Mouse (Mus musculus): Measurements from ENCODE around the gene Cst3.
A peak's percentile ranks its signal among the peaks of the same experiment; 100 is the strongest.

Cst3 gene

GRCm38 (mm10) chr2:148875335-148875811 lies at the start of gene Cst3:
Gene Cst3, minus strand, starts transcription at chr2:148875692.
- peak; percentile 84 to 90 for DNase-seq (ENCODE audit: low spot score in 2 of 2)

DNA sequence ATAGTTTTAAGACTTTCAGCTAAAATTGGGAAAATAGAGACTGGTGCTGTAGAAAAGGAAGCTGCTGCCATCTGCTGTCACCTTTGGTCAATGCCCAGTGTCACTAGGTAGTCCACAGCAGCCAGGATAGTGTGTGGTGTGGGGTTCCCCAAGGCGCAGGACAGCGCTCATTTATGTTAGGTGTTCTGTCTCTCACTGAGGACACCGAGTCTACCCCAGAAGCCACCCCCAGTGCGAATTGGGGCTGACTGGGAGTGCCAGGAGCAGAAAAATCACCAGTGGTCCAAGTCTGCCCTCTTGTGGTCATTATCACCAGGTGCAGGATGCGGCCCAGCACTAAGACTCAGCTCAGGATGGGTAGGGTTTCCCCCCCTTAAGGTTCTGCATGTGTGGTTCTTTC lies 26.8 kb upstream of the Cst3 start:
- DNase-seq (ENCODE audit: low spot score in 2 of 2): peak; percentile 23 to 35

- DNase-seq (ENCODE audit: low spot score in 2 of 2): no peak
Observed at GRCm38 (mm10) chr2:148900305-148900704, 24.8 kb upstream of the Cst3 start.

GRCm38 (mm10) chr2:148896219-148896618 lies 20.7 kb upstream of the Cst3 start:
- no peak for DNase-seq (ENCODE audit: low spot score in 2 of 2)

DNA sequence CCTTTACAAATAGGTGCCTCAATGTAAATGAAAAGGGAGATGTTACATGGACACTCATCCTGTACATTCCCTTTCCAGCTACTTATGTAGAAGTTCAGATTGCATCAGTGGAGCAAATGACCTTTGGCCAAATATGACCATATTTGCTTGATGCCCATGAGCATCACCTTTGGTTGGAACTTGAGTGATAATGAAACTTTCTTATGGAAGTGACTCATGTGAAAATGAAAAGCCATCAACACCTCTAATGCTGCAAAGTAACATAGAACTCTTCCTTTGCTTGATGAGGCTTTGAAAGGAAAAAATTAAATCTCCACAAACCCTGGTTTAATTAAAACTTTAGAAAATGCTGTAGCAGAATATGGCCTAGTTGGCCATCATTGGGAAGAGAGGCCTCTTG lies 17.6 kb upstream of the Cst3 start:
- no peak for DNase-seq (ENCODE audit: low spot score in 2 of 2)

- DNase-seq (ENCODE audit: low spot score in 2 of 2): peak in 1 of 2 experiments; percentile 20
Observed at GRCm38 (mm10) chr2:148890021-148890851, 14.7 kb upstream of the Cst3 start.

- no peak for DNase-seq (ENCODE audit: low spot score in 2 of 2)
Observed at GRCm38 (mm10) chr2:148889331-148890010, 14.0 kb upstream of the Cst3 start.

GRCm38 (mm10) chr2:148888872-148889271 lies 13.4 kb upstream of the Cst3 start:
- DNase-seq (ENCODE audit: low spot score in 2 of 2): no peak

DNA sequence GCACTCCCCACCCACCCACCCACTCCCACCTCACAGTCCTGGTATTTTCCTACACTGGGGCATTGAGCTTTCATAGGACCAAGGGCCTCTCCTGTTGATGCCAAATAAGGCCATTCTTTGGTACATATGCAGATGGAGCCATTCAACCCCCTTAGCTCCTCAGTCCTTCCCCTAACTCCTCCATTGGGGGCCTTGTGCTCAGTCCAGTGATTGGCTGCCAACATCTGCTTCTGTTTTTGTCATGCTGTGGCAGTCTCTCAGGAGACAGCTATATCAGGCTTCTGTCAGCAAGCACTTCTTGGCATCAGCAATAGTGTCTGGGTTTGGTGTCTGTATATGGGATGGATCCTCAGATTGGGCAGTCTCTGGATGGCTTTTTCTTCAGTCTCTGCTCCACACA lies 9.2 kb upstream of the Cst3 start:
- no peak for DNase-seq (ENCODE audit: low spot score in 2 of 2)

DNA sequence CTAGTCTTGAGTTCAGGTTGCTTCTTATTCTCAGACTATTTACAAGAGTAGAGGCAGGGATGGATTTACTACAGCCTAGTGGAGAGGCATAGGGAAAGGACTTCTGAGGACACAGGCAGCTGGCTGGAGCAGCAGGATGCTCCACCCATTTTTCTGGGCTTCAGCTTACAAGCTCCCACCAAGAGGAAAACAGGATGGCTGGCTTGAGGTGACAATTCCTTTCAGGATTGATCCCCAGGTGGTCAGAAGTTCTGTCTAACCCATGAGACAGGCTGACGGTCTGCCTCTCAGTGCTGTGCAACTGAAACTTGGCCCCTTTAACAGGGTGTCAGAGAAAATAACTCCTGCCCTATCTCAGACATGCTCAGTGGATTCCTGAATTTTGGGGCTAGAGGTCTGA lies 3.7 kb upstream of the Cst3 start:
- DNase-seq (ENCODE audit: low spot score in 2 of 2): no peak

GRCm38 (mm10) chr2:148878641-148879130 lies 3.2 kb upstream of the Cst3 start:
- DNase-seq (ENCODE audit: low spot score in 2 of 2): no peak

DNA sequence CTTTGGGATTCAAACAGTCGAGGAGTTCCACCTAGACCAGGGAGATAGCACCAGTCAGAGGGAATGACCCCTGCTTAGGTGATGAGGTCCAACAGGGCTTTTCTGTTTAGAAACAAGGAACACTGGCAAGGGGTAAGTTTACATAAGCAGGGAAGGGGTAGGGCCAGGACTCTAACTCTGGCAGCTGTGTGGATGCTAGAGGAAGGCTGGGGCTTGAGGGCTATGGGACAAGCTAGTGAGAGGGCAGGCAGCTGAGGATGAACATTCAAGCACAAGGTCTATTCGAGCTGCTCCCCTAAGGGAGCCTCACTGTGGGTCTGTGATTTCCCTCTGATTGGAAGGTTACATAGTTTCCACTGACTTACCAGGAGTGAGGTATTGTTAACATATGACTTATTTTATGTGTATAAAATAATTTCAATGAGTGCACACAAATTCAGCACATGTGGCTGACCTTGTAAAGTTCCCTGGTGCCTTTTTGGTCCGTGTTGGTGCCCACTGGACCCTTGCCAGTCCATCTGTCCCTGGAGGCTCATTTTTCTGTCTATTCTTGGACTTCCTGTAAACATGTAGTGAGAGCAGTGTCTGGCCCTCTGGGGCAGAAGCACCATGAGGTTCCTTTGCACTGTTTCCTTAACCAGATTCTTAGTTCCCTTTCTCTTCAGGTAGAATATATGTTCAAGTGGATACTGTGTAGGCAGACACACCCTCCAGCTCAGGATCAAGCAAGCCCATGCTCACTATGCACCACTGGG lies 1.7 kb upstream of the Cst3 start:
- DNase-seq (ENCODE audit: low spot score in 2 of 2): peak in 1 of 2 experiments; percentile 13

- peak in 1 of 2 experiments; percentile 34 for DNase-seq (ENCODE audit: low spot score in 2 of 2)
Observed at GRCm38 (mm10) chr2:148874617-148875334, 716 bp downstream of the Cst3 start.

- no peak for DNase-seq (ENCODE audit: low spot score in 2 of 2)
Observed at GRCm38 (mm10) chr2:148874224-148874616, 1.3 kb downstream of the Cst3 start.

DNA sequence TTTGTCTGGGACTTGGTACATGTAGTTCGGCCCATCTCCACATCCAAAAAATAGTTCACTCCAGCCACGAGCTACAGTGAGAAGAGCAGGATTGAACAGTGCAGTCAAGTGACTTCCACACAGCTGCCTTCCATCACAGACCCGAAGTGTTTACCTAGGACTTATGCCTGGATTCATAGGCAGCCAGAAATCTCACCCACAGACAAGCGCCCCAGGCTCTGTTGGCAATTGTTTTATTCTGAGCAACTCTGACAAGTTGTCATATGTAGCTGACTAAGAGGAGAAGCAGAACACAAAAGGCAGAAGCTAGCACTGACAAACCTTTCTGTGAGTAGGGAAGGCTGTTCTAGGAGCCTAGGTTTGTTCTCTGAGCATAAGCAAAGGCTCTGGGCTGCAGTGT lies 2.6 kb downstream of the Cst3 start:
- no peak for DNase-seq (ENCODE audit: low spot score in 2 of 2)

DNA sequence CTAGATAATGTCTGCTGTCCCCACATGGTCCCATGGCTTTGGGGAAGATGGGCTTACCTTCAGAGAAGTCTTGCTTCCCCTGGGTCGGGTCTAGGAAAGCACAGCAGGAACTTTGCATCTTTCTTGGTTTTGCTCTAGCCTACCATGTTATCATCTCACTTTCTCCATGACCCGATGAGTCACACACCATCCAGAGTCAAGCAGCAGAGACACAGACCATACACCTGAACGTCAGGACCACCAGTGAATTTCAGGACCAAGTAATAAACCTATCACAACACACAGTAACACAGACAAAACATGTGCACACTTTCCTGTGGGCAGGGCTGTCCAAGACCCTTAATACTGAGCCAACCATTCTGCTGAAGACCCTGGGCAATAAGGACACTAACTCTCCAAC lies 5.0 kb downstream of the Cst3 start:
- DNase-seq (ENCODE audit: low spot score in 2 of 2): no peak

DNA sequence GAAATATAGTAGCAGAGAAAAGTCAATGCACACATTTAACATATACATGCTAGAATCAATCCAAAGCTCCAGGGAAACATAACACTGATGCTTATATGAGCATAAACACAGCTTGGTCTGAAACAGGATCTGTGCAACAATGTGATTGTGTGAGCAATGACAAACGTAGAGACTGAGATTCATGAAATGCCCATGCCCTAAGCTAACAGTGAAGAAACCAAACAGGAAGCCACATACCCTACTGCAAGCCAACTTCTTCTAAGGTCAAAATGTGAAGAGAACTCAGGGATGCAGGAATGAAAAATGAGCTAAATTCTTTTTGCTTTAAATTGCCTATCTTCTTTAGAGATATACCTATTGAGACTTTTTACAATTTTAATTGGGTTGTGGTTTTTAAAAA lies 6.5 kb downstream of the Cst3 start:
- DNase-seq (ENCODE audit: low spot score in 2 of 2): no peak

DNA sequence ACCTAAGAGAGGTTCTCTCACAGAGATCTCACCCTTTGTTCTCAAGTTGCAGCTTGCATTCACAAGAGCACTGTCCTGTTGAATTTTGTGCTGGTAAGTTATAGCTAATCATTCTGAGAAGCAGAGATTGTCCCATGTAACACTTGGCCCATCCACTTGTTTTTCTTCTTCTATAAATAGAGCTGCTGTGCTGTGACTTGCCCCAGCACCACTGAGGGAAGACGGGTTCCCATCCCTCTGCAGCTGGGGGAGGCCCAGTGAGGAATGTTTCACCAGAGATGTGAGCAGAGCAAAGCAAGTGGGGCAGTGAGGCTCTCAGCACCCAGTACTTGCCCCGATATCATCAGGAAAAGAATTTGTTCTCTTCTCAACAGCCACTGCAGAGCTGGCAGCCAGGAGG lies 10.5 kb downstream of the Cst3 start, which contains the start of gene 9230104L09Rik:
TSS of gene 9230104L09Rik (minus strand) at position 73 of the 400 bp plus-strand sequence.
- no peak for DNase-seq (ENCODE audit: low spot score in 2 of 2)

- no peak for DNase-seq (ENCODE audit: low spot score in 2 of 2)
Observed at GRCm38 (mm10) chr2:148861693-148862092, 13.8 kb downstream of the Cst3 start.

DNA sequence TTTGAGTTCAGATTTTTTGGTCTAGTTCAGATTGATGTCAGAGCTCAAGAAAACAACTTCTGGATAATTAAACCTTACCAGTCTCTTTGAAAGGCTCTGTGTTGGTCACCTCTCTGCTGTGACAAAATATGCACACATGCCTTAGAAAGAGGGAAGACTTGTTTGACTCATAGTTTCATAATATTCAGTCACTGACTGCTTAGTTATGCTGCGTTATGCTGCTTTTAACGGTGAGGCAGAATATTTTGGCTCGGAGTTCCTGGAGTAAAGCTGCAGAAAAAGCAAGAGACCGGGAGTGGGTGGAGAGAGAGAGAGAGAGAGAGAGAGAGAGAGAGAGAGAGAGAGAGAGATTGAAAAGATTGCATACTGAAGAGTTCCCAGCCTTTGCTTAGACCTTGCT lies 14.5 kb downstream of the Cst3 start:
- DNase-seq (ENCODE audit: low spot score in 2 of 2): no peak

DNA sequence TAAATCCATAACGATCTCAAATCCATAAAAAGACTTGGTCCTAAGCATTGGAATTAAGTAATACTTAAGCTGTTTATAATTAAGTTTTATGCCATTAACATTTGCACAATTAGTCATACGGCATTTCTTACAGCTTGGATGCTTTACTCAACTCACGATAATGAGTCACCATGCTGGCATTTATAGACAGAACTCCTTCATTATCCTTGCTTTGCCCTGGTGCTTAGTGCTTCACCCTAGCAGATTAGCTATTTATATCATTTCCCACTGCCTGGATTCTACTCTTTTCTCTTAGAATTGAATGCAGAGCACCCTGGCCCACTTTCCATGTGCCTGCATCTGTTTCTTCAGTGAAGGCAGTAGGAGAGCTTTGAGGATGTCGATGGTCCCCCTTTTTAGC lies 18.0 kb downstream of the Cst3 start:
- DNase-seq (ENCODE audit: low spot score in 2 of 2): no peak

Data from right cerebral cortex, postnatal 36 days (tissue).